Mouse (Mus musculus) embryonic facial prominence, embryonic 13.5 days (tissue): ENCODE measurements at regions not wholly inside any gene's neighbourhood (a gene's known extent, or its start where the extent isn't known, plus 50 kb on each side); places are given as distances from the start of the nearest gene placed in this dataset.

Source experiments
- ATAC-seq: fragments of 200-750 bp; cut with Nextera tagmentation; 2 replicates; pipeline ENCODE4 v1.8.0; 2017; ENCODE audit warnings: low read depth; ENCODE audit not compliant: insufficient number of reproducible peaks, insufficient read depth, low FRiP score, low TSS enrichment
- H3K27ac ChIP-seq: fragments of 300-500 bp; sonication (generic); 2 replicates; pipeline ENCODE4 v1.5.1; 2015; ENCODE audit warnings: moderate library complexity, mild to moderate bottlenecking, inconsistent platforms
- H3K27me3 ChIP-seq: fragments of 300-500 bp; sonication (generic); 2 replicates; pipeline ENCODE4 v1.6.1; 2015; ENCODE audit warnings: mild to moderate bottlenecking, inconsistent platforms
- H3K36me3 ChIP-seq: fragments of 300-500 bp; sonication (generic); 2 replicates; pipeline ENCODE4 v1.6.1; 2015; ENCODE audit warnings: mild to moderate bottlenecking, inconsistent platforms
- H3K4me1 ChIP-seq: fragments of 300-500 bp; sonication (generic); 2 replicates; pipeline ENCODE4 v1.6.1; 2015; ENCODE audit warnings: inconsistent platforms
- H3K4me2 ChIP-seq: fragments of 300-500 bp; sonication (generic); 2 replicates; pipeline ENCODE4 v1.6.1; 2015; ENCODE audit warnings: moderate library complexity, mild to moderate bottlenecking, inconsistent platforms
- H3K4me3 ChIP-seq: fragments of 300-500 bp; sonication (generic); 2 replicates; pipeline ENCODE4 v1.5.1; 2015; ENCODE audit warnings: mild to moderate bottlenecking, inconsistent platforms
- H3K9ac ChIP-seq: fragments of 300-500 bp; sonication (generic); 2 replicates; pipeline ENCODE4 v1.6.1; 2015; ENCODE audit warnings: mild to moderate bottlenecking, inconsistent platforms
- H3K9me3 ChIP-seq: fragments of 300-500 bp; sonication (generic); 2 replicates; pipeline ENCODE4 v1.6.1; 2016; ENCODE audit warnings: inconsistent platforms
- WGBS: fragments of 180-500 bp; shearing (Covaris S2); methylation state at CpG from one replicate; pipeline ENCODE4 v1.1.7; 2015; ENCODE audit warnings: mixed read lengths; 5-methylcytosine and 5-hydroxymethylcytosine counted together

DNA sequence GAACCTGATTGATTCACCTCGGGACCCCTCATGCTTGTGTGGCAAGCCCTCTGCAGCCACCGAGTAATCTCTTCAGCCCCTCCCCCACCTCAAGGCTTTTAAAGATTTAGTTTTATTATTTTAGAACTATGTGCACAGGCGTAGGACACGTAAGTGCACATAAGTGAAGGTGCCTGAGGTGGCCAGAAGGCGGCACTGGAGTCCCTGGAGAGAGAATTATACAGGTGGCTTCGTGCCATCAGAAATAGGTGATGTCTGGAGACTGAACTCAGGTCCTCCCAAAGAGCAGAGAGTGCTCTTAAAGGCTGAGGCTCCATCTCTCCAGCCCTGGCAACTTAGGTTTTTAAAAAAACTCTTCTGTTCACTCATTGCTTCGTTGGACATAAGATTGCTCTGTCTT is 78.7 kb upstream of the Gm6793 start:
- ATAC-seq = no peak
- H3K36me3 ChIP-seq = no peaks in the 10 kb centered on the region
- no peak overlapping the region for H3K4me2 ChIP-seq
- H3K27ac ChIP-seq = no peak overlapping the region
- H3K27me3 ChIP-seq = no peaks in the 10 kb centered on the region
- H3K4me3 ChIP-seq = no peak overlapping the region
- no peaks in the 10 kb centered on the region for H3K4me1 ChIP-seq
- no peak overlapping the region for H3K9ac ChIP-seq
- no peaks in the 10 kb centered on the region for H3K9me3 ChIP-seq
- WGBS = 66% methylated on average over 7 of the region's 7 CpGs

DNA sequence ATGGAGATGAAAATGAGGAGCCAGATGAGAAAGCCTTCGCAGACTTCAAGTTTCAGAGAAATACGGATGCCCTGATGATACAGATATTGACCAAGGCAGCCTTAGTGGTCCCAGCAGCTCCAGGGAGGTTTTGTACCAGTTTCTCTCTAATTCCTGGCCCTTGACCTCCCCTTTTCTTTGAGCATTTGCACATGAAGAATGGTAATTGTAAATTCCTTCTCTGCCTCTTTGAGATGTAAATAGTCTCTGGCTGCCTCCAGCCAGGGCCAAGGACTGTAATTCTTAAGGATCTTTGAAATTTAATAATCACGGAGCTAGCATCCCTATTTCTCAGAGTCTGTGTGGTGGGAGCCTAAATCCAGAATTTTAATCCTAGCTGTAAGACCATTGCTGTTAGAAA is 78.0 kb upstream of the Gm6793 start:
- Histone ChIP-seq H3K4me1 (no peaks in the 10 kb centered on the region), H3K4me2 (no peak overlapping the region), H3K4me3 (no peak overlapping the region), H3K27me3 (no peaks in the 10 kb centered on the region), H3K9me3 (no peaks in the 10 kb centered on the region), H3K9ac (no peak overlapping the region), H3K36me3 (no peaks in the 10 kb centered on the region), H3K27ac (no peak overlapping the region)
- no peak for ATAC-seq
- WGBS = 46% methylated on average over 3 of the region's 3 CpGs

DNA sequence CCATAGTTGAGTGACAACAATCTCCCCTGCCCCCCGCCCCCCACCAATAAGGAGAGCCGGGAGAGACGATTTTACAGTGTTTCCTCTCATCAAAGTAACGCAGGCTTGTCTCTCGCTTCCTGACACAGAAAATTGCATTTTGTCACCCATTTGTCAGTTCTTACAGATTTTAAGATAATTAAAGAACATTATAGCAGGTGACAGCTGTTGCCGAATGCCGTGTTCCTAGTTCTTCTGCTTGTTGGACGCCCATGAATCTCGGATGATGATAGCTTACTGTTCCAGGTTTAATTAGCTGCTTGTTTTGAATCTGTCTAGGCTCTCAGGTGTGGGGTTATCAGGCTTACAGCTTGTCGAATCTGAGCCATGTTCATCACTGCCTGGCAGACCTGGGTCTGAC is 63.8 kb upstream of the Gm6793 start:
- Histone ChIP-seq H3K27ac (no peak overlapping the region), H3K9ac (no peak overlapping the region), H3K9me3 (no peaks in the 10 kb centered on the region), H3K4me3 (no peak overlapping the region), H3K4me2 (no peak overlapping the region), H3K4me1 (no peaks in the 10 kb centered on the region), H3K36me3 (no peaks in the 10 kb centered on the region), H3K27me3 (no peaks in the 10 kb centered on the region)
- WGBS = 73% methylated on average over 10 of the region's 10 CpGs
- no peak for ATAC-seq

DNA sequence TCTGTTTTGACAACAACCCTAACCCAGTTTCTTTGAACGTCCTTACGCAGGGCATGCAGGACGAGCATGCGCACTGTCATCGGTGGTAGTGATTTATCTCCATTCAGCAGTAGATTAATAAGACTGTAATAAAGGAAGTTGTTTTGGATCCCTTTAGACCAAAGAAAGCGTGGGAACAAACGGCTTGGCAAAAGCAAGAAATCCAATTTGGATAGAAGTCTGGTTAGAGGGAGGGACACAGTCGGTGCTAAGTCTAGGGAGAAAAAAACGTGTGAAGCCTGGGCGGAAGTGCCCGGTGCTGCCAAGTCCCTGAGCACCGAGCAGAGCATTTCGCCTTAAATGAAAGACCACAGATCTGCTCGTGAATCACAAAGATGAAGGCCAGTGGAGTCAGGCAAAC is 57.4 kb upstream of the Gm6793 start:
- WGBS = 87% methylated on average over 14 of the region's 14 CpGs
- no peak overlapping the region for H3K9ac ChIP-seq
- no peak for ATAC-seq

DNA sequence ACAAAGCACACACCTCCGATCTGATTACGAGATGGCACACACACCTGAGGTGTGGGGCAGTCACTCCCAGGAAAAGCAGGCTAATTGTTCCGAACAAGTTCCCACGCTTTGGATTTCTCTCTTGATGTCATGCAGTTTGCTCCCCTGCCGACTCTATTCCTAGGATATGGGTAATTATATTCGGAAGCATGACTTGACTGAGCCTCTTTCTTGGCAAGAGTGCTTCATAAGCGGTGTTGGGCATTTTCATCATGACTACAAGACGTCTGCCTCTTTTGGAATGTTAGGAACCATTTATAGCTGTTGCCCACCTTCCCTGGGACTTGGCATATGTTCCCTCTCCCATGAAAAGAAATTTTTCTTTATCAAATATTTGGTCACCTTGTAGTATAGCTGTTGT is 55.4 kb upstream of the Gm6793 start:
- no peaks in the 10 kb centered on the region for H3K36me3 ChIP-seq
- no peak overlapping the region for H3K4me2 ChIP-seq
- no peak overlapping the region for H3K4me3 ChIP-seq
- no peak overlapping the region for H3K9ac ChIP-seq
- no peak overlapping the region for H3K27ac ChIP-seq
- no peaks in the 10 kb centered on the region for H3K4me1 ChIP-seq
- ATAC-seq = no peak
- WGBS = 89% methylated on average over 8 of the region's 8 CpGs
- H3K9me3 ChIP-seq = no peaks in the 10 kb centered on the region
- H3K27me3 ChIP-seq = no peaks in the 10 kb centered on the region

More for the DNA sequence above, 57.4 kb upstream of the Gm6793 start:
- Histone ChIP-seq H3K4me2 (no peak overlapping the region), H3K4me1 (no peaks in the 10 kb centered on the region), H3K27ac (no peak overlapping the region), H3K27me3 (no peaks in the 10 kb centered on the region), H3K4me3 (no peak overlapping the region), H3K36me3 (no peaks in the 10 kb centered on the region), H3K9me3 (no peaks in the 10 kb centered on the region)
